Mouse (Mus musculus) midbrain, embryonic 13.5 days (tissue): ENCODE results near the gene Epha6. TPM values are rescaled to one million over a fixed set of nuclear protein-coding genes. Genes with fewer than 3 reads are reported as not detected.
"Not testable (repeated sequence)": the region's sequence is repeated elsewhere in the genome, so short reads cannot be mapped to it uniquely, and the experiment has no call there.

ENCODE experiments used
- ATAC-seq: fragments of 200-750 bp; cut with Nextera tagmentation; 2 replicates; pipeline ENCODE4 v1.8.0; 2017; ENCODE audit warnings: mild to moderate bottlenecking, moderate TSS enrichment, moderate library complexity
- H3K27ac ChIP-seq: fragments of 300-500 bp; sonication (generic); 2 replicates; pipeline ENCODE4 v1.5.1; 2015; ENCODE audit warnings: inconsistent platforms, mild to moderate bottlenecking, moderate library complexity
- H3K27me3 ChIP-seq: fragments of 300-500 bp; sonication (generic); 2 replicates; pipeline ENCODE4 v1.6.1; 2015; ENCODE audit warnings: mild to moderate bottlenecking, inconsistent platforms
- H3K36me3 ChIP-seq: fragments of 300-500 bp; sonication (generic); 2 replicates; pipeline ENCODE4 v1.6.1; 2015; ENCODE audit warnings: mild to moderate bottlenecking, inconsistent platforms
- H3K4me1 ChIP-seq: fragments of 300-500 bp; sonication (generic); replicated peaks from 2 replicates; pipeline ENCODE4 v1.6.1; 2015; ENCODE audit warnings: inconsistent platforms
- H3K4me2 ChIP-seq: fragments of 300-500 bp; sonication (generic); replicated peaks from 2 replicates; pipeline ENCODE4 v1.6.1; 2015; ENCODE audit warnings: moderate library complexity, mild to moderate bottlenecking, inconsistent platforms
- H3K4me3 ChIP-seq: fragments of 300-500 bp; sonication (generic); replicated peaks from 2 replicates; pipeline ENCODE4 v1.5.1; 2015; ENCODE audit warnings: mild to moderate bottlenecking, inconsistent platforms
- H3K9ac ChIP-seq: fragments of 300-500 bp; sonication (generic); replicated peaks from 2 replicates; pipeline ENCODE4 v1.6.1; 2015; ENCODE audit warnings: mild to moderate bottlenecking, inconsistent platforms
- H3K9me3 ChIP-seq: fragments of 300-500 bp; sonication (generic); 2 replicates; pipeline ENCODE4 v1.6.1; 2016; ENCODE audit warnings: mild to moderate bottlenecking, inconsistent platforms
- WGBS: fragments of 180-500 bp; shearing (Covaris S2); methylation state at CpG from one replicate; pipeline ENCODE4 v1.1.7; 2015; 5-methylcytosine and 5-hydroxymethylcytosine counted together
- polyA plus RNA-seq: library from polyadenylated mRNA; unstranded; fragments of >200 nt; fragmentation: Nextera tagmentation; extraction: Ambion mirVana; gene quantifications from 2 replicates; pipeline ENCODE4 v1.2.1, GENCODE M21; 2015

The Epha6 gene
- polyA plus RNA-seq, 1 experiment from 2014 or later = 4.4 TPM

DNA sequence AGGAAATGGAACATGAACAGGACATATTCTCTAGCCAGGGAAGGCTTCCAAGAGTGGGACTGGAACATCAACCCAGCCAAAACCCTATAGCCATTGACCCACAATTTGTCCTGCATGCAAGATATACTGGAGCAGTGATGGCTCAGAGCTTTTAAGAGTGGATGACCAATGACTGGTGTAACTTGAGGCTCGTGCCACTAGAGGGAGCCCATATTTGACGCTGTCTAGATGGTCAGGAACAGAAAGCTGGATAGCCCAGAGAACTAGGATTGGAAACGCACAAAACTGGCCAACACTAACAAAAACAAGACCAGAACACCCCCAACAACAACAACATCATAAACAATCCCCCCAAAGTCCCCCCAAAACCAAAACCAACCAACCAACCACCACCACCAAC is 758.8 kb downstream of the Epha6 start:
- no peaks in the 10 kb centered on the region for H3K36me3 ChIP-seq
- 16% methylated on average over 3 of the region's 3 CpGs for WGBS
- no peak overlapping the region for H3K9ac ChIP-seq
- no peak overlapping the region for H3K27ac ChIP-seq
- ATAC-seq = peak; percentile 43
- H3K4me2 ChIP-seq = no peak overlapping the region
- H3K4me3 ChIP-seq = no peak overlapping the region
- no peaks in the 10 kb centered on the region for H3K4me1 ChIP-seq
- no peaks in the 10 kb centered on the region for H3K27me3 ChIP-seq
- H3K9me3 ChIP-seq = no peaks in the 10 kb centered on the region

DNA sequence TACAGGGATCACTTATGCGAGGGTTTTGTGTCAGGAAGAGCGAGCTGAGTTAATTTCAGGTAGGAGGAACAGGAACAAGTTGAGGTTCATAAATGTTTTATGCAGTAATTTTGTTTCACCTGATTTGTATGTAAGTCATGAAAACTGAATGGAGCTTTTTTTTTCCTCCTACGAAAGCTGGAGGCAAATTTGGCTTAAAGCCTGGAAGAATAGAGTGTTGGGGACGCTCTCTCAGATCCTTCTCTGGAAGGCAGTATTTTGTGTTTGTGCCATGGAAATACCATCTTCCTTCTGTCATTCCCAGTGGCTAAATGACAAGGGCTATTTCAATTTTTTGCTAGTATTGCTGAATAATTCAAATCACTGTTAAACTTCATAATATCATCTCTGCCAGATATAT is 768.6 kb downstream of the Epha6 start:
- Histone ChIP-seq H3K4me2 (no peak overlapping the region), H3K27me3 (no peaks in the 10 kb centered on the region), H3K27ac (no peak overlapping the region), H3K4me1 (no peaks in the 10 kb centered on the region), H3K4me3 (no peak overlapping the region), H3K9me3 (no peaks in the 10 kb centered on the region), H3K36me3 (no peaks in the 10 kb centered on the region), H3K9ac (no peak overlapping the region)
- 79% methylated on average over 4 of the region's 4 CpGs for WGBS
- no peak for ATAC-seq

GRCm38 (mm10) chr16:59836304-59836703 is 769.0 kb downstream of the Epha6 start:
- Histone ChIP-seq H3K4me1 (no peaks in the 10 kb centered on the region), H3K27me3 (no peaks in the 10 kb centered on the region), H3K9me3 (no peaks in the 10 kb centered on the region), H3K27ac (no peak overlapping the region), H3K36me3 (no peaks in the 10 kb centered on the region), H3K4me2 (no peak overlapping the region), H3K4me3 (no peak overlapping the region), H3K9ac (no peak overlapping the region)
- 89% methylated on average over 10 of the region's 10 CpGs for WGBS
- ATAC-seq = no peak

- ATAC-seq = no peak
- Histone ChIP-seq H3K4me2 (no peak overlapping the region), H3K4me1 (no peaks in the 10 kb centered on the region), H3K36me3 (no peaks in the 10 kb centered on the region), H3K9me3 (no peaks in the 10 kb centered on the region), H3K4me3 (no peak overlapping the region), H3K9ac (no peak overlapping the region), H3K27ac (no peak overlapping the region), H3K27me3 (no peaks in the 10 kb centered on the region)
- WGBS = 61% methylated on average over 5 of the region's 5 CpGs
Observed at GRCm38 (mm10) chr16:59832468-59832867, 772.9 kb downstream of the Epha6 start.

DNA sequence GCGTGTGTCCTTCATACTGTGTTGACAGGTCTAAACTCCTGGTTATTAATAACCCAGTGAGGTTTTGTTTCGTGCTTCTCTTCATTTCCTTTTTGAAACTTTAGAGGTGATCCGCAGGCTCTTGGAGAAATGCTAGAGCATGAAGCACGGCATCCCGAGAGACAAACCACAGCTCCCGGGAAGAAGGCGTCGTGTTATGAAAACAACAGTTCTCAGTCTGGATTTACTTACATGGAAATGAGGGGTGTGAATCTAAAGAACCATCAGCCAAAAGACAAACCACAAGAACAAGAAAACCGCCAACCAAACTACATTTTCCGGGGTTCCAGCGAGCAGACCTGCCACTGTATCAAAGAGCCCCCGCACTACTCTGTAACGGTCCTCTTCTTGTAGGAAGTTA is 775.7 kb downstream of the Epha6 start:
- Histone ChIP-seq H3K4me1 (no peaks in the 10 kb centered on the region), H3K27me3 (no peaks in the 10 kb centered on the region), H3K27ac (no peak overlapping the region), H3K4me2 (no peak overlapping the region), H3K9ac (no peak overlapping the region), H3K36me3 (no peaks in the 10 kb centered on the region), H3K4me3 (no peak overlapping the region), H3K9me3 (no peaks in the 10 kb centered on the region)
- 94% methylated on average over 13 of the region's 13 CpGs for WGBS
- ATAC-seq = no peak

- not testable (repeated sequence) for H3K36me3 ChIP-seq, H3K9me3 ChIP-seq, ATAC-seq, H3K27me3 ChIP-seq, H3K4me2 ChIP-seq, H3K9ac ChIP-seq, H3K4me3 ChIP-seq, H3K4me1 ChIP-seq, H3K27ac ChIP-seq
- WGBS = 83% methylated on average over 4 of the region's 4 CpGs
Observed at GRCm38 (mm10) chr16:59799790-59800189, 805.5 kb downstream of the Epha6 start.

DNA sequence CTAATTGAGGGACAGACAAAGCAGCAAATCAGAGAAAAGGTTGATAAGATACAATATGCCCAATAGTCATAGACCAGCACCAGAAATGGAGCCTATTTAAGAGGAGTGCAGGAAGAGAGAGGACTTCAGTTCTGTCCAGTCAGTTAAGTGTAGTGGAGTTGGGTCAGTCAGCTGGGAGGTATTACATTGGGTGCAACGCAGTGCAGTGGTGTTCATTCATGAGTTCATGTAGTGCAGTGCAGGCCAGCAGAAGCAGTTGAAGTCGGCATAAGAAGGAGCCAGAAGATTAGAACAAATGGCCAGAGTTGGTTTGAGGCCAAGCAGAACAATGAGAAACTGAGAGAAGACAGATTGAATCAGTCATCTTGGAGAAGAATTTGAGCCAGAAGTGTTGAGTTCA is 833.0 kb downstream of the Epha6 start:
- no peaks in the 10 kb centered on the region for H3K4me1 ChIP-seq
- no peaks in the 10 kb centered on the region for H3K9me3 ChIP-seq
- no peaks in the 10 kb centered on the region for H3K27me3 ChIP-seq
- no peak overlapping the region for H3K4me3 ChIP-seq
- 95% methylated on average over 2 of the region's 2 CpGs for WGBS
- H3K4me2 ChIP-seq = no peak overlapping the region
- ATAC-seq = no peak
- no peak overlapping the region for H3K9ac ChIP-seq
- no peak overlapping the region for H3K27ac ChIP-seq
- H3K36me3 ChIP-seq = no peaks in the 10 kb centered on the region

GRCm38 (mm10) chr16:59770421-59770820 is 834.9 kb downstream of the Epha6 start:
- Histone ChIP-seq H3K9me3 (no peaks in the 10 kb centered on the region), H3K27ac (no peak overlapping the region), H3K36me3 (no peaks in the 10 kb centered on the region), H3K4me3 (no peak overlapping the region), H3K9ac (no peak overlapping the region), H3K4me2 (no peak overlapping the region), H3K27me3 (no peaks in the 10 kb centered on the region), H3K4me1 (no peaks in the 10 kb centered on the region)
- WGBS = 95% methylated on average over 1 of the region's 1 CpGs
- no peak for ATAC-seq

DNA sequence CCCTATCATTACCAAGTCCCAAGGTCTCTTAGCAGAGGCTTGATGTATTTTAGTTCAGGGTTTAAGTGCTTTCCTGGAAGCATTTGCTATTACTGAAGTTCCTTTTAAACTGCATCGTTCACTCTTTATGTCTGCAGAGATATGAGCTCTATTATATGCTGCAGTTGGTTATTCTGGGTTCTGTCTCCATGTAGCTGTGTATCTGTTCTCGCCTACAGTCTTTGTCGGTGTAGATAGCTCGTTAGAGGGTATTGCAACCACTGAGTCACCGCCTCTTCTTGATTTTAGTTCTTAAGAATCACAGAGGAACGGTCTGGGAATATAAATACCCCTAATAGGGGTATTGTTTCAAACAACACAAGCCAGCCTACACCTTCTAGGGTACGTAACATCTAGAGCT is 835.4 kb downstream of the Epha6 start:
- 87% methylated on average over 7 of the region's 7 CpGs for WGBS
- no peaks in the 10 kb centered on the region for H3K27me3 ChIP-seq
- ATAC-seq = no peak
- no peaks in the 10 kb centered on the region for H3K9me3 ChIP-seq
- H3K4me2 ChIP-seq = no peak overlapping the region
- H3K4me3 ChIP-seq = no peak overlapping the region
- H3K36me3 ChIP-seq = no peaks in the 10 kb centered on the region
- no peak overlapping the region for H3K27ac ChIP-seq
- no peak overlapping the region for H3K9ac ChIP-seq
- H3K4me1 ChIP-seq = no peaks in the 10 kb centered on the region

DNA sequence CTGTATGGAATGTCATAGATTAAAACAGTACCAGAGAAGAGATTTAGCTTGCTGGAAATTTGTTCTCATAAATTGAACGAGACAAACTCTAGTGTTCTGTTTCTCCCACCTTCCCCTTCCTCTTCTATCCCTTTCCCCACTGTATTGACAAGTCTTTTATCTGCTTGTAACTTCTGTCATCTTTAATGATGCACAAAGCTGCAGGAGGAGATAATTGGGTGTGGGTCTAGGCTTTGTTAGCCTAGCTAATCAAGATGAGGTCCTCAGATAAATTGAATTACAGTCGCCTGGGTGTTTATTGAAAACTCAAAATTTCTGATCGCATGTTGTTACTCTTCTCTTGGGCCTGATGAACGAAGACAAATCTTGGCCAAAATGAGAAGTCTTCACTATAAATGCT is 844.5 kb downstream of the Epha6 start:
- H3K27ac ChIP-seq = no peak overlapping the region
- WGBS = 78% methylated on average over 4 of the region's 4 CpGs
- no peaks in the 10 kb centered on the region for H3K36me3 ChIP-seq

GRCm38 (mm10) chr16:59750905-59751304 is 854.4 kb downstream of the Epha6 start:
- Histone ChIP-seq H3K9ac (no peak overlapping the region), H3K4me3 (no peak overlapping the region), H3K27me3 (no peaks in the 10 kb centered on the region), H3K36me3 (no peaks in the 10 kb centered on the region), H3K4me2 (no peak overlapping the region), H3K9me3 (no peaks in the 10 kb centered on the region), H3K27ac (no peak overlapping the region), H3K4me1 (no peaks in the 10 kb centered on the region)
- no peak for ATAC-seq
- 91% methylated on average over 4 of the region's 4 CpGs for WGBS

More for the DNA sequence above, 844.5 kb downstream of the Epha6 start:
- Histone ChIP-seq H3K4me3 (no peak overlapping the region), H3K27me3 (no peaks in the 10 kb centered on the region), H3K9me3 (no peaks in the 10 kb centered on the region), H3K4me2 (no peak overlapping the region), H3K4me1 (no peaks in the 10 kb centered on the region), H3K9ac (no peak overlapping the region)
- ATAC-seq = no peak

DNA sequence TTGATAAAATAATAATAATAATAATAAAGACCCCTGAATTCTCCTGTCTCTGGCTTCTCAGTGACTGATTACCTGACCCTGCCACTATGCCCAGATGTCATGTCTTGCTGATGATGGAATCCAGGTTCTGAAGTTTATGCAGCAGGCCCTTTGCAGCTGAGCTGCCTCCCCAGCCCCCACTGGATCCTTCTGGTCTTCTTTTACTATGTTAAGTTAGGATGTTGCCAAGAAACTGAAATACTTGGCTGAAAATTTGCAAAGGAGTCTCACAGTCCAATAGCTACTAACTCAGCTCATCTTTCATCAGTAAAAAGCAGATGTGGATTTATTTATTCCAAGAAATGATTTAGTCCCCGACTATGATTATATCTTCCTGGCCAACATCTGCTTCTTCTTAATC is 861.7 kb downstream of the Epha6 start:
- no peak overlapping the region for H3K27ac ChIP-seq
- H3K27me3 ChIP-seq = no peaks in the 10 kb centered on the region
- H3K4me2 ChIP-seq = no peak overlapping the region
- no peak overlapping the region for H3K4me3 ChIP-seq
- H3K4me1 ChIP-seq = no peaks in the 10 kb centered on the region
- 93% methylated on average over 1 of the region's 1 CpGs for WGBS
- no peak overlapping the region for H3K9ac ChIP-seq
- ATAC-seq = no peak
- H3K9me3 ChIP-seq = no peaks in the 10 kb centered on the region
- H3K36me3 ChIP-seq = no peaks in the 10 kb centered on the region

GRCm38 (mm10) chr16:59715524-59715923 is 889.8 kb downstream of the Epha6 start:
- H3K9me3 ChIP-seq = no peaks in the 10 kb centered on the region
- ATAC-seq = no peak
- H3K27me3 ChIP-seq = no peaks in the 10 kb centered on the region
- H3K4me1 ChIP-seq = no peaks in the 10 kb centered on the region
- H3K9ac ChIP-seq = no peak overlapping the region
- WGBS = 89% methylated on average over 4 of the region's 4 CpGs
- H3K36me3 ChIP-seq = no peaks in the 10 kb centered on the region
- H3K27ac ChIP-seq = no peak overlapping the region
- no peak overlapping the region for H3K4me3 ChIP-seq
- no peak overlapping the region for H3K4me2 ChIP-seq
